Comparison of ENCODE assay signal across 23 mouse cellular contexts in the genomic region with DNA sequence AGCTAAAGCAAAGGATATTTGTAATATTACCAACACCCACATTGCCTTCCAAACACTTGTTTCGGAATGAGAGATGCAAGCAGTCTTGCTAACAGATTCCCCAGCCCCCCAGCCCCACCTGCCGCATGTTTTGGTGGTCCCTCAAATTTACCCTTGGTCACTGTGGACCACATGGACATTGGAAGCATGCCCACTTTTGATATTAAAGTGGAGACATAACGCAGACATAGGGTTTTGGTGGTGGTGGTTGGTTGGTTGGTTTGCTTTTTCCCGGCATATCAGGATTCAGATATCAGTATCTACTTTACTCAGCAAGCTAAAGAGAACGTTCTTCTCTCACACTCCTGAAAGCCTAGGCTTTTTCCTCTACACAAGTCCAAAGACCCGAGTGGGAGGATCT.
A peak's percentile ranks its signal among the peaks of the same experiment; 100 is the strongest.
DNase-seq lines count a peak whose midpoint lies in the region; ATAC-seq and TF ChIP-seq lines count a peak whose summit lies in the region.
"Had no signal": no experiment of that assay in that cellular context is flagged by ENCODE, and none has a peak within 500 bp of the region (broad histone marks: within the 10 kb centered on the region; RNA-seq: fewer than 3 reads in every experiment).

No protein-coding gene starts in this region.

- 84% methylated on average over 6 of the region's 6 CpGs for WGBS in forebrain, embryonic 12.5 days
- 86% methylated on average over 6 of the region's 6 CpGs for WGBS in forebrain, embryonic 13.5 days
- 84% methylated on average over 6 of the region's 6 CpGs for WGBS in hindbrain, embryonic 15.5 days
- WGBS in hindbrain, embryonic 10.5 days: 84% methylated on average over 6 of the region's 6 CpGs

- H3K36me3 ChIP-seq in forebrain, embryonic 12.5 days (replicated peaks): no peaks in the 10 kb centered on the region
- no peaks in the 10 kb centered on the region for H3K36me3 ChIP-seq in forebrain, embryonic 13.5 days (ENCODE audit: poor library complexity, severe bottlenecking)
- no peaks in the 10 kb centered on the region for H3K36me3 ChIP-seq in hindbrain, embryonic 15.5 days
- H3K36me3 ChIP-seq in hindbrain, embryonic 10.5 days: no peaks in the 10 kb centered on the region
- H3K36me3 ChIP-seq: embryonic facial prominence, embryonic 12.5 days; embryonic facial prominence, embryonic 15.5 days; heart, embryonic 12.5 days; heart, embryonic 15.5 days had no signal

- TF ChIP-seq CTCF in left cerebral cortex, adult 2 months (IDR thresholded peaks at IDR 0.05): no peak

- H3K4me1 ChIP-seq in forebrain, embryonic 12.5 days: peaks cover 19% of the 10 kb centered on the region
- H3K4me1 ChIP-seq in forebrain, embryonic 13.5 days: peaks cover 15% of the 10 kb centered on the region
- peaks cover 19% of the 10 kb centered on the region for H3K4me1 ChIP-seq in hindbrain, embryonic 15.5 days (replicated peaks)
- H3K4me1 ChIP-seq in hindbrain, embryonic 10.5 days (replicated peaks): peaks cover 23% of the 10 kb centered on the region
- H3K4me1 ChIP-seq: embryonic facial prominence, embryonic 12.5 days; embryonic facial prominence, embryonic 15.5 days; heart, embryonic 12.5 days had no signal

- no peaks in the 10 kb centered on the region for H3K9me3 ChIP-seq in forebrain, embryonic 12.5 days
- no peaks in the 10 kb centered on the region for H3K9me3 ChIP-seq in forebrain, embryonic 13.5 days (replicated peaks)
- no peaks in the 10 kb centered on the region for H3K9me3 ChIP-seq in hindbrain, embryonic 15.5 days
- H3K9me3 ChIP-seq in hindbrain, embryonic 10.5 days: no peaks in the 10 kb centered on the region
- H3K9me3 ChIP-seq: embryonic facial prominence, embryonic 12.5 days; embryonic facial prominence, embryonic 15.5 days; heart, embryonic 12.5 days; heart, embryonic 15.5 days had no signal

- peak; percentile 40 to 51 for DNase-seq in cerebellum, postnatal 10 days
- DNase-seq in cerebellum, postnatal 25 days: no peak
- DNase-seq in hindbrain, embryonic 10.5 days (ENCODE audit: low spot score): no peak
- no peak for DNase-seq in left cerebral cortex, adult 2 months (ENCODE audit: extremely low spot score in 1 of 2, low spot score in 2 of 2)
- DNase-seq: adrenal gland, adult 2 months; adrenal gland, postnatal 14 days; forebrain, postnatal 0 days; gastrocnemius, adult 2 months; gastrocnemius, postnatal 25 days; heart, adult 18-20 months; heart, postnatal 10 days; heart, postnatal 36 days; kidney, adult 2 months had no signal

- no peak overlapping the region for H3K9ac ChIP-seq in forebrain, embryonic 12.5 days
- H3K9ac ChIP-seq in forebrain, embryonic 13.5 days: no peak overlapping the region
- no peak overlapping the region for H3K9ac ChIP-seq in hindbrain, embryonic 15.5 days
- H3K9ac ChIP-seq: embryonic facial prominence, embryonic 12.5 days; embryonic facial prominence, embryonic 15.5 days; forebrain, postnatal 0 days; heart, embryonic 12.5 days; heart, embryonic 15.5 days had no signal

- H3K27ac ChIP-seq in forebrain, embryonic 12.5 days: peak overlapping the region; percentile 15; the same call in 1 of the 2 replicates
- H3K27ac ChIP-seq in forebrain, embryonic 13.5 days: no peak overlapping the region; the same call in 1 of the 2 replicates
- H3K27ac ChIP-seq in hindbrain, embryonic 15.5 days (replicated peaks): peak overlapping the region; percentile 65; the same call in 1 of the 2 replicates
- no peak overlapping the region; the same call in 1 of the 2 replicates for H3K27ac ChIP-seq in hindbrain, embryonic 10.5 days
- no peak overlapping the region for H3K27ac ChIP-seq in left cerebral cortex, adult 2 months
- H3K27ac ChIP-seq: embryonic facial prominence, embryonic 12.5 days; embryonic facial prominence, embryonic 15.5 days; gastrocnemius, adult 2 months; heart, embryonic 15.5 days; kidney, postnatal 0 days had no signal

- H3K27me3 ChIP-seq in forebrain, embryonic 12.5 days: no peaks in the 10 kb centered on the region
- no peaks in the 10 kb centered on the region for H3K27me3 ChIP-seq in forebrain, embryonic 13.5 days
- no peaks in the 10 kb centered on the region for H3K27me3 ChIP-seq in hindbrain, embryonic 15.5 days
- H3K27me3 ChIP-seq in hindbrain, embryonic 10.5 days (ENCODE audit: insufficient read depth, poor library complexity, severe bottlenecking): no peaks in the 10 kb centered on the region
- H3K27me3 ChIP-seq: embryonic facial prominence, embryonic 15.5 days; heart, embryonic 15.5 days had no signal

- intact Hi-C loops in left cerebral cortex, adult 2 months (cut with DNase I): no loop called here

- H3K4me2 ChIP-seq in forebrain, embryonic 12.5 days: no peak overlapping the region
- H3K4me2 ChIP-seq in forebrain, embryonic 13.5 days: no peak overlapping the region
- no peak overlapping the region for H3K4me2 ChIP-seq in hindbrain, embryonic 15.5 days
- H3K4me2 ChIP-seq: embryonic facial prominence, embryonic 12.5 days; embryonic facial prominence, embryonic 15.5 days; heart, embryonic 12.5 days; heart, embryonic 15.5 days had no signal

- ATAC-seq in forebrain, embryonic 12.5 days (ENCODE audit: low FRiP score): no peak
- no peak for ATAC-seq in forebrain, embryonic 13.5 days
- ATAC-seq in hindbrain, embryonic 15.5 days (ENCODE audit: low FRiP score, low read depth): no peak
- ATAC-seq: CD4-positive, CD25-positive, alpha-beta regulatory T cell, adult 4 months; forebrain, postnatal 0 days; intestine, postnatal 0 days had no signal

- H3K4me3 ChIP-seq in forebrain, embryonic 12.5 days (replicated peaks): no peak overlapping the region
- H3K4me3 ChIP-seq in forebrain, embryonic 13.5 days: no peak overlapping the region
- no peak overlapping the region for H3K4me3 ChIP-seq in hindbrain, embryonic 15.5 days
- H3K4me3 ChIP-seq in hindbrain, embryonic 10.5 days: no peak overlapping the region
- H3K4me3 ChIP-seq in left cerebral cortex, adult 2 months: no peak overlapping the region
- H3K4me3 ChIP-seq: embryonic facial prominence, embryonic 12.5 days; embryonic facial prominence, embryonic 15.5 days; gastrocnemius, adult 2 months; heart, embryonic 12.5 days; heart, embryonic 15.5 days had no signal

Comparison
In these comparisons a context has a peak if more than half of its experiments do, and no peak if none do; other contexts are left out.
1. DNase-seq: peak in cerebellum, postnatal 10 days (2 of 2); none in cerebellum, postnatal 25 days (0 of 2), hindbrain, embryonic 10.5 days (single experiment) and left cerebral cortex, adult 2 months (0 of 2).
2. H3K27ac ChIP-seq: peak in forebrain, embryonic 12.5 days (single experiment) and hindbrain, embryonic 15.5 days (single experiment); none in forebrain, embryonic 13.5 days (single experiment), hindbrain, embryonic 10.5 days (single experiment) and left cerebral cortex, adult 2 months (single experiment).